Mouse (Mus musculus) thymus, adult 2 months (tissue): ENCODE measurements at regions not wholly inside any gene's neighbourhood (a gene's known extent, or its start where the extent isn't known, plus 50 kb on each side); places are given as distances from the start of the nearest gene placed in this dataset.

ENCODE experiments used
- CTCF ChIP-seq: fragments of 200-500 bp; IDR thresholded peaks from 2 replicates; pipeline ENCODE4 v1.5.1; 2012; ENCODE audit warnings: mild to moderate bottlenecking, control low read depth, low read length, moderate library complexity, borderline replicate concordance; ENCODE audit not compliant: control insufficient read depth, poor library complexity, insufficient read depth; ENCODE audit errors: extremely low read depth
- POLR2A ChIP-seq: fragments of 200-500 bp; IDR thresholded peaks from 2 replicates; pipeline ENCODE4 v1.6.1; 2012; ENCODE audit warnings: mild to moderate bottlenecking, low read length, control low read depth, moderate library complexity; ENCODE audit not compliant: control insufficient read depth, poor library complexity, insufficient read depth; ENCODE audit errors: extremely low read depth

GRCm38 (mm10) chr6:135500381-135500780, 138.0 kb downstream of the Emp1 start:
- no peak for TF ChIP-seq CTCF
- TF ChIP-seq POLR2A: no peak
